Comparison of ENCODE assay signal across 9 mouse cellular contexts in genomic region chr1:64448090-64448489, GRCm38 (mm10).
DNase-seq lines count a peak whose midpoint lies in the region; ATAC-seq and TF ChIP-seq lines count a peak whose summit lies in the region.
"Had no signal": no experiment of that assay in that cellular context is flagged by ENCODE, and none has a peak within 500 bp of the region (broad histone marks: within the 10 kb centered on the region; RNA-seq: fewer than 3 reads in every experiment).

No protein-coding gene starts in this region.

- intact Hi-C loops in left cerebral cortex, adult 2 months (cut with DNase I), result loop anchor here (2.0 to 10.0 kb wide), 3 partner anchors 143 to 789 kb away; no protein-coding TSS in a partner anchor

- H3K27ac ChIP-seq in intestine, postnatal 0 days (ENCODE audit: low read depth, low read length), result no peak overlapping the region
- H3K27ac ChIP-seq in intestine, embryonic 15.5 days, result no peak overlapping the region
- H3K27ac ChIP-seq in left cerebral cortex, adult 2 months, result peak overlapping the region; percentile 84; the same call in 1 of the 2 replicates
- H3K27ac ChIP-seq: neural tube, embryonic 13.5 days had no signal

- H3K9me3 ChIP-seq in intestine, postnatal 0 days (ENCODE audit: control insufficient read depth), result 0 out of 2 replicates have a peak, but pooled peaks cover 3% of the 10 kb centered on the region
- H3K9me3 ChIP-seq in intestine, embryonic 15.5 days, result no peaks in the 10 kb centered on the region
- peaks cover 3% of the 10 kb centered on the region; the same call in 1 of the 2 replicates for H3K9me3 ChIP-seq in G1E (replicated peaks)
- H3K9me3 ChIP-seq: neural tube, embryonic 13.5 days had no signal

- no peak overlapping the region for H3K4me2 ChIP-seq in intestine, postnatal 0 days (replicated peaks; ENCODE audit: low read depth)
- H3K4me2 ChIP-seq in intestine, embryonic 15.5 days (replicated peaks), result no peak overlapping the region
- H3K4me2 ChIP-seq in myocyte (ENCODE audit: low read depth), result peak overlapping the region; percentile 29
- H3K4me2 ChIP-seq: neural tube, embryonic 13.5 days had no signal

- DNase-seq in G1E (ENCODE audit: low spot score), result peak; percentile 38
- DNase-seq in cerebellum, adult 11-12 months, result peak; percentile 28
- peak; percentile 49 for DNase-seq in gastrocnemius, postnatal 10 days
- DNase-seq in left cerebral cortex, adult 2 months (ENCODE audit: extremely low spot score in 1 of 2, low spot score in 2 of 2), result peak; percentile 61 to 67
- DNase-seq in thymus, postnatal 4 days, result peak; percentile 76

- H3K9ac ChIP-seq in intestine, postnatal 0 days (ENCODE audit: low read depth, low read length), result no peak overlapping the region
- no peak overlapping the region for H3K9ac ChIP-seq in intestine, embryonic 15.5 days
- H3K9ac ChIP-seq: neural tube, embryonic 13.5 days had no signal

- no peak overlapping the region for H3K4me3 ChIP-seq in intestine, postnatal 0 days (ENCODE audit: low read depth, low read length)
- H3K4me3 ChIP-seq in intestine, embryonic 15.5 days (replicated peaks), result no peak overlapping the region
- no peak overlapping the region for H3K4me3 ChIP-seq in G1E (ENCODE audit: low read depth, low read length)
- H3K4me3 ChIP-seq in left cerebral cortex, adult 2 months, result no peak overlapping the region
- no peak overlapping the region for H3K4me3 ChIP-seq in myocyte
- H3K4me3 ChIP-seq: neural tube, embryonic 13.5 days had no signal

- no peaks in the 10 kb centered on the region for H3K27me3 ChIP-seq in intestine, postnatal 0 days (replicated peaks; ENCODE audit: control insufficient read depth, insufficient read depth, low read length)
- no peaks in the 10 kb centered on the region for H3K27me3 ChIP-seq in intestine, embryonic 15.5 days (replicated peaks)
- H3K27me3 ChIP-seq in G1E (ENCODE audit: insufficient read depth, low read length), result peaks cover 5% of the 10 kb centered on the region
- H3K27me3 ChIP-seq in myocyte (ENCODE audit: control insufficient read depth, insufficient read depth, insufficient read length), result no peaks in the 10 kb centered on the region
- H3K27me3 ChIP-seq: neural tube, embryonic 13.5 days had no signal

- H3K36me3 ChIP-seq in intestine, postnatal 0 days (ENCODE audit: control insufficient read depth, insufficient read depth), result no peaks in the 10 kb centered on the region
- no peaks in the 10 kb centered on the region for H3K36me3 ChIP-seq in intestine, embryonic 15.5 days
- H3K36me3 ChIP-seq in G1E (replicated peaks) (no peaks in the 10 kb centered on the region), myocyte (ENCODE audit: control insufficient read depth, insufficient read depth) (no peaks in the 10 kb centered on the region)
- H3K36me3 ChIP-seq: neural tube, embryonic 13.5 days had no signal

- H3K79me2 ChIP-seq in myocyte (ENCODE audit: control insufficient read depth, insufficient read depth), result no peaks in the 10 kb centered on the region

- no peak overlapping the region for H3ac ChIP-seq in myocyte (ENCODE audit: control insufficient read depth, insufficient read length)

- TF ChIP-seq CTCF in intestine, postnatal 0 days (IDR thresholded peaks at IDR 0.05; ENCODE audit: low read depth), result peak; percentile 85
- 0 out of 2 replicates have a peak, but pooled peaks have one; percentile 16 for TF ChIP-seq CTCF in G1E (IDR thresholded peaks at IDR 0.05; ENCODE audit: low read depth, low read length)
- peak; percentile 82 for TF ChIP-seq CTCF in left cerebral cortex, adult 2 months (IDR thresholded peaks at IDR 0.05)

- TF ChIP-seq POLR2A in myocyte (IDR thresholded peaks at IDR 0.05; ENCODE audit: insufficient read length, low read depth), result no peak

- WGBS in intestine, postnatal 0 days, result 2% methylated on average over 5 of the region's 5 CpGs
- WGBS in intestine, embryonic 15.5 days, result 3% methylated on average over 5 of the region's 5 CpGs

- H3K4me1 ChIP-seq in intestine, postnatal 0 days (replicated peaks; ENCODE audit: control insufficient read depth, insufficient read depth, low read length), result no peaks in the 10 kb centered on the region
- H3K4me1 ChIP-seq in intestine, embryonic 15.5 days (replicated peaks), result no peaks in the 10 kb centered on the region
- H3K4me1 ChIP-seq in G1E (ENCODE audit: insufficient read depth, low read depth, low read length), result 0 out of 2 replicates have a peak, but pooled peaks cover 2% of the 10 kb centered on the region

- ATAC-seq in intestine, postnatal 0 days, result no peak
- ATAC-seq in intestine, embryonic 15.5 days, result no peak
- ATAC-seq in G1E (ENCODE audit: extremely low read depth, insufficient number of reproducible peaks, low FRiP score, poor library complexity, severe bottlenecking), result no peak

TF ChIP-seq in myocyte, 11 proteins besides CTCF, POLR2A, EP300 and RAD21:
- TF ChIP-seq MYOD1 (IDR thresholded peaks at IDR 0.05; ENCODE audit: control insufficient read depth in 1 of 3, insufficient read length in 2 of 3, low read depth in 2 of 3) (no peak), REST (IDR thresholded peaks at IDR 0.05; ENCODE audit: insufficient read depth, insufficient read length) (no peak), POLR2AphosphoS2 (IDR thresholded peaks at IDR 0.05; ENCODE audit: insufficient read length, low read depth) (no peak), MYOG (IDR thresholded peaks at IDR 0.05; ENCODE audit: control insufficient read depth in 1 of 3, insufficient read depth in 1 of 3, insufficient read length in 2 of 3, low read depth in 2 of 3) (no peak), CEBPB (IDR thresholded peaks at IDR 0.05; ENCODE audit: insufficient read depth, poor library complexity, severe bottlenecking) (no peak), MAX (IDR thresholded peaks at IDR 0.05; ENCODE audit: low read depth) (no peak), SRF (IDR thresholded peaks at IDR 0.05; ENCODE audit: control insufficient read depth, insufficient read length, low read depth) (no peak), TCF3 (IDR thresholded peaks at IDR 0.05; ENCODE audit: insufficient read length, low read depth) (no peak), USF1 (IDR thresholded peaks at IDR 0.05; ENCODE audit: low read depth) (no peak), E2F4 (IDR thresholded peaks at IDR 0.05; ENCODE audit: insufficient read depth) (no peak), TCF12 (IDR thresholded peaks at IDR 0.05; ENCODE audit: insufficient read depth, poor library complexity, severe bottlenecking) (no peak)

Comparison
In these comparisons a context has a peak if more than half of its experiments do, and no peak if none do; other contexts are left out.
1. CTCF ChIP-seq: peak in every context shown above with its lines; median percentile 85 in intestine, postnatal 0 days; 82 in left cerebral cortex, adult 2 months; 16 in G1E.